Mouse (Mus musculus): ENCODE results near the gene Slc7a4. TPM values are rescaled to one million over a fixed set of nuclear protein-coding genes. Genes with fewer than 3 reads are reported as not detected.

Gene Slc7a4
- polyA plus RNA-seq, 1 experiment from 2014 or later = 42.0 TPM

DNA sequence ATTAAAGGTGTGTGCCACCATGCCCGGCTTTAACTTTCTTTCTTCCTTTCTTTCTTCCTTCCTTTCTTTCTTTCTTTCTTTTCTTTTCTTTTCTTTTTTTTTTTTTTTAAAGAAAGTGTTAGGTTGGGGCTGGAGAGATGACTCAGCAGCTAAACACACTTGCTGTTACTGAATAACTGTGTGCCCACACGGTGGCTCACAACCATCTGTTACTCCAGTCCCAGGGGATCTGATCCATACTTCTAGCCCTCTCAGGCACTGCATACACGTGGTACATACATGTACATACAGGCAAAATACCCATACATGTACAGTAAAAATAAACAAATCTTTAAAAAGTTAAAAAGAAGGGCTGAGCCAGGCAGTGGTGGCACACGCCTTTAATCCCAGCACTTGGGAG lies 28.4 kb upstream of the Slc7a4 start:
- ATAC-seq (ENCODE audit: low FRiP score) (no peak), DNase-seq (ENCODE audit: low spot score) (no peak)
- Histone ChIP-seq H3K4me1 (replicated peaks; ENCODE audit: control insufficient read depth, insufficient read depth, low read length) (no peaks in the 10 kb centered on the region), H3K4me2 (replicated peaks) (no peak overlapping the region), H3K36me3 (replicated peaks; ENCODE audit: control insufficient read depth, insufficient read depth) (no peaks in the 10 kb centered on the region), H3K4me3 (replicated peaks; ENCODE audit: low read length) (no peak overlapping the region), H3K27me3 (ENCODE audit: control insufficient read depth, insufficient read depth, low read length) (no peaks in the 10 kb centered on the region), H3K27ac (no peak overlapping the region), H3K9me3 (ENCODE audit: control insufficient read depth, low read length) (no peaks in the 10 kb centered on the region), H3K9ac (no peak overlapping the region)
- WGBS = 65% methylated on average over 4 of the region's 4 CpGs

DNA sequence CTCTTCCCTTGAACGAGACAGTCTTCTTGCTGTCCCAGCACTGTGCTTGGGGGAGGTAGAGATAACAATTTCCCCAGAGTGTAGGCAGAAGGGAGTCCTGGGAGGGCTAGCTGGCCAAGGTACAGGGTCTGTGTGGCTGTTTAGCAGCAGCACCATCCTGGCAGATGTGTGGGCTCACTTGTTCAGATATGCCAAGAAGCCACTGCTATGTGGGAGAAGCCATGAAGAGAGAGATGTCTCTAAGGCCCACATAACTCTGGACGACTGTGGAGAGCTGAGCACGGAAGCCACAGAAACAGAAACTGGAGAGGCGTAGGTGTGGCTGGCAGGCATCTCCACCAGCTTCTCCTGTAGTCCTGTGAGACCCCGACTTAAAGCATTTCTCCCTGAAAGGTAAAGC lies 22.7 kb upstream of the Slc7a4 start:
- WGBS = 84% methylated on average over 5 of the region's 5 CpGs

DNA sequence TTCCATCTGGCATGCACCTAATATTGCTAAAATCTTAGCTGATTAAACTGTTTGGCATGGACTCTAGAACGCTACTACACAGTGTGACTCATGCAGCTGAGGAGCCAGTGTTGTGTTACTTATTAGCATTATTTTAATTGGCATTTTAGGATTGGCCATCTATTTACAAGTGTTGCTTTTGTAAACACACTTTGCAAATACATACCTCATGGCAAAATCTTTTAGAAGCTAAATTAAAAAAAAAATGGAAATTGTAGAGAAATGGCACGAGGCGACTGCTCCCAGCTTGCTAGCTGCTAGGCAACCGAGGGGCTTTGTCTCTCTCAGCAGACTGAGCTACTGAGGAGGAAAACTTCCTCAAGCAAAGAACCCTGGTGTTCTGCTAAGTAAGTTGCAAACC lies 21.9 kb upstream of the Slc7a4 start:
- no peak overlapping the region for H3K9ac ChIP-seq
- H3K9me3 ChIP-seq (ENCODE audit: control insufficient read depth, low read length) = no peaks in the 10 kb centered on the region
- no peaks in the 10 kb centered on the region for H3K27me3 ChIP-seq (ENCODE audit: control insufficient read depth, insufficient read depth, low read length)
- H3K4me1 ChIP-seq (replicated peaks; ENCODE audit: control insufficient read depth, insufficient read depth, low read length) = no peaks in the 10 kb centered on the region
- DNase-seq (ENCODE audit: low spot score) (no peak), ATAC-seq (ENCODE audit: low FRiP score) (no peak)
- H3K4me2 ChIP-seq (replicated peaks) = no peak overlapping the region
- H3K36me3 ChIP-seq (replicated peaks; ENCODE audit: control insufficient read depth, insufficient read depth) = no peaks in the 10 kb centered on the region
- H3K4me3 ChIP-seq (replicated peaks; ENCODE audit: low read length) = no peak overlapping the region
- no peak overlapping the region for H3K27ac ChIP-seq
- WGBS = 47% methylated on average over 4 of the region's 4 CpGs

More for the DNA sequence above, 22.7 kb upstream of the Slc7a4 start:
- Histone ChIP-seq H3K27ac (no peak overlapping the region), H3K9me3 (ENCODE audit: control insufficient read depth, low read length) (no peaks in the 10 kb centered on the region), H3K4me1 (replicated peaks; ENCODE audit: control insufficient read depth, insufficient read depth, low read length) (no peaks in the 10 kb centered on the region), H3K9ac (no peak overlapping the region), H3K27me3 (ENCODE audit: control insufficient read depth, insufficient read depth, low read length) (no peaks in the 10 kb centered on the region), H3K4me2 (replicated peaks) (no peak overlapping the region), H3K36me3 (replicated peaks; ENCODE audit: control insufficient read depth, insufficient read depth) (no peaks in the 10 kb centered on the region), H3K4me3 (replicated peaks; ENCODE audit: low read length) (no peak overlapping the region)
- no peak for DNase-seq (ENCODE audit: low spot score)
- ATAC-seq (ENCODE audit: low FRiP score) = no peak

DNA sequence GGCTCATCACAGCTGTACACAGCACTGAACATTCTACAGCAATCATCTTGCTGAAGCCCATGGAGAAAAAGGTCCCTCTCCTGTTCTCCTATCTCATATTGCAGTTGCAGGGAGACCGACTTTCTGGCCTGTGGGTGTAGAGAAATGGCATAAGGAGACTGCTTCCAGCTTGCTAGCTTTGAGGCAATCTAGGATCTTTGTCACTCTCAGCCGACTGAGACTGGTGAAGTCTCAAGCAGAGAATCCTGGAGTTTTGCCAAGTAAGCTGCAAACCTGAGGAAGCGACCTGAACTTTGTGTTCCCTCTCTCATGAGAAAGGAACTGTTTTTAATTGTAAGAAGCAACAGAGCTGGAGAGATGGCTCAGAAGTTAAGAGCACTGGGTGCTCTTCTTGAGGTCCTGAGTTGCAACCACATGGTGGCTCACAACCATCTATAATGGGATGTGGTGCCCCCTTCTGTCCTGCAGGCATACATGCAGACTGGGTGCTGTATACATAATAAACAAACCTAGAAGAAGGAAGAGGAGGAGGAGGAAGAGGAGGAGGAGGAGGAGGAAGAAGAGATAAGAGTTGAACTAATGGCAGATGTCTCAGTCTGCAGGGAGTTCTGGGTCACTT lies 18.0 kb upstream of the Slc7a4 start:
- 72% methylated on average over 3 of the region's 3 CpGs for WGBS
- Histone ChIP-seq H3K4me2 (replicated peaks) (no peak overlapping the region), H3K9me3 (ENCODE audit: control insufficient read depth, low read length) (no peaks in the 10 kb centered on the region), H3K27me3 (ENCODE audit: control insufficient read depth, insufficient read depth, low read length) (no peaks in the 10 kb centered on the region), H3K9ac (no peak overlapping the region), H3K36me3 (replicated peaks; ENCODE audit: control insufficient read depth, insufficient read depth) (no peaks in the 10 kb centered on the region), H3K4me3 (replicated peaks; ENCODE audit: low read length) (no peak overlapping the region), H3K4me1 (replicated peaks; ENCODE audit: control insufficient read depth, insufficient read depth, low read length) (no peaks in the 10 kb centered on the region), H3K27ac (no peak overlapping the region)
- DNase-seq (ENCODE audit: low spot score) (no peak), ATAC-seq (ENCODE audit: low FRiP score) (no peak)

DNA sequence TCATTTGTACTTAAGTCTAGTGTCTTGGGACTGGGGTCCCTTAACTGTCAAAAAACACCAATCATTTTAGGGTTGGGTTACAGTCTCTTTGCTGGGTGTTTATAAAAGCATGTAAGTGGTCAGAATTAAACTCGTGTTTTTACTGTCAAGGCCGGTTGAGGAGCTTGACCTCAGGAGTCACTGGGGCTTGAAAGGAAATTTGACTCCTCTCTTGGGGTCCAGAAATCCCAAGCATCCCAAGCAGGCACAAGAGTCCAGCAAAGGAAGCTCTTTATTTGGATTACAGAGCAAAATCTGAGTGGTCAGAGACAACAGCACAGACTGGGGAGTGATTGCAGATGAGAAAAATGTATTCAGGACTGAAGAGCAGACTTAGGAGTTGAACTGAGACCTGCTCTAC lies 7.7 kb upstream of the Slc7a4 start:
- H3K27me3 ChIP-seq (ENCODE audit: control insufficient read depth, insufficient read depth, low read length) = no peaks in the 10 kb centered on the region
- no peak overlapping the region for H3K4me2 ChIP-seq (replicated peaks)
- DNase-seq (ENCODE audit: low spot score) (no peak), ATAC-seq (ENCODE audit: low FRiP score) (no peak)
- no peak overlapping the region for H3K4me3 ChIP-seq (replicated peaks; ENCODE audit: low read length)
- H3K9me3 ChIP-seq (ENCODE audit: control insufficient read depth, low read length) = no peaks in the 10 kb centered on the region
- no peaks in the 10 kb centered on the region for H3K36me3 ChIP-seq (replicated peaks; ENCODE audit: control insufficient read depth, insufficient read depth)
- 59% methylated on average over 2 of the region's 2 CpGs for WGBS
- no peaks in the 10 kb centered on the region for H3K4me1 ChIP-seq (replicated peaks; ENCODE audit: control insufficient read depth, insufficient read depth, low read length)
- H3K27ac ChIP-seq = no peak overlapping the region
- no peak overlapping the region for H3K9ac ChIP-seq

DNA sequence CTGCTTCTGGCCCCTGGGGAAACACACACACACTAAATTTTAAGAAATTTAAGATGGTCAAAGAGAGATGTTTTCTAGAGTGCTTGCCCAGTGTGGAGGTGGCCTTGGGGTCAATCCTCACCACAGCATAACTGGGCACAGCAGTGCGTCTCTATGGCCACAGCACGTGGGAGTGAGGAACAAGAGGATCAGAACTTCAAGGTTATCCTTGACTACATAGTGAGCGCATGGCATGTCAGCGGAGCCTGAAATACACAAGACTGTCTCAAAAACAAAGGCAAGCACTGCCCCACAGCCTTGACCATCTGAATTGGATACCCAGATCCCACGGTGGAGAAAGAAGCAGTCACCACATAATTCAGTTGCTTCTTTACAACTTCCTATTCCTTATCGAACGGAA lies 1.5 kb upstream of the Slc7a4 start:
- Histone ChIP-seq H3K4me3 (replicated peaks; ENCODE audit: low read length) (no peak overlapping the region), H3K27ac (no peak overlapping the region), H3K9ac (no peak overlapping the region), H3K4me2 (replicated peaks) (no peak overlapping the region), H3K4me1 (replicated peaks; ENCODE audit: control insufficient read depth, insufficient read depth, low read length) (no peaks in the 10 kb centered on the region), H3K27me3 (ENCODE audit: control insufficient read depth, insufficient read depth, low read length) (no peaks in the 10 kb centered on the region), H3K36me3 (replicated peaks; ENCODE audit: control insufficient read depth, insufficient read depth) (no peaks in the 10 kb centered on the region), H3K9me3 (ENCODE audit: control insufficient read depth, low read length) (no peaks in the 10 kb centered on the region)
- 90% methylated on average over 7 of the region's 7 CpGs for WGBS
- DNase-seq (ENCODE audit: low spot score) = peak; percentile 6
- ATAC-seq (ENCODE audit: low FRiP score) = no peak

DNA sequence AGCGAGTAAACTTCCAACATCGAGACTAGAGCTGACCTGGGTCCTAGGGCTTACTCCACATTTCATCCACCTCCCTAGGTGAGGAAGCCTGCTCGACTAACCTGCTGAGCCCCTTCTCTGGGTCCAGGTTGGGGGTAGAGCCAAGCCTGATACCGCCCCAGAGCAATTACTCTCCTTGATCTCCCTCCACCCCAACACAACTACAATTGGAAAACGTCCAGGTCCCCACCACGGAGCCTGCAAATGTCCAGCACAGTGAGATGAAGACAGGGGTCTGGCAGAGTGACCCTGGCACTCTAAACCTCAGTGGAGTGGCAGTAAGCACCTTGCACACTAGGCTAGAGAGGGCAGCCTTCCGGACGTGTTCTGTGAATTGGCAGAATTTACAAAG lies 6.2 kb downstream of the Slc7a4 start:
- Histone ChIP-seq H3K4me2 (replicated peaks) (peak overlapping the region; percentile 79), H3K9me3 (ENCODE audit: control insufficient read depth, low read length) (no peaks in the 10 kb centered on the region), H3K4me3 (replicated peaks; ENCODE audit: low read length) (peak overlapping the region; percentile 54), H3K36me3 (replicated peaks; ENCODE audit: control insufficient read depth, insufficient read depth) (0 out of 2 replicates have a peak, but pooled peaks cover 6% of the 10 kb centered on the region), H3K4me1 (replicated peaks; ENCODE audit: control insufficient read depth, insufficient read depth, low read length) (peaks cover 7% of the 10 kb centered on the region; the same call in 1 of the 2 replicates), H3K27me3 (ENCODE audit: control insufficient read depth, insufficient read depth, low read length) (peaks cover 17% of the 10 kb centered on the region), H3K27ac (no peak overlapping the region), H3K9ac (peak overlapping the region; percentile 78)
- WGBS = 15% methylated on average over 8 of the region's 8 CpGs
- ATAC-seq (ENCODE audit: low FRiP score) = no peak; the same call in 1 of the 2 replicates
- DNase-seq (ENCODE audit: low spot score) = no peak

DNA sequence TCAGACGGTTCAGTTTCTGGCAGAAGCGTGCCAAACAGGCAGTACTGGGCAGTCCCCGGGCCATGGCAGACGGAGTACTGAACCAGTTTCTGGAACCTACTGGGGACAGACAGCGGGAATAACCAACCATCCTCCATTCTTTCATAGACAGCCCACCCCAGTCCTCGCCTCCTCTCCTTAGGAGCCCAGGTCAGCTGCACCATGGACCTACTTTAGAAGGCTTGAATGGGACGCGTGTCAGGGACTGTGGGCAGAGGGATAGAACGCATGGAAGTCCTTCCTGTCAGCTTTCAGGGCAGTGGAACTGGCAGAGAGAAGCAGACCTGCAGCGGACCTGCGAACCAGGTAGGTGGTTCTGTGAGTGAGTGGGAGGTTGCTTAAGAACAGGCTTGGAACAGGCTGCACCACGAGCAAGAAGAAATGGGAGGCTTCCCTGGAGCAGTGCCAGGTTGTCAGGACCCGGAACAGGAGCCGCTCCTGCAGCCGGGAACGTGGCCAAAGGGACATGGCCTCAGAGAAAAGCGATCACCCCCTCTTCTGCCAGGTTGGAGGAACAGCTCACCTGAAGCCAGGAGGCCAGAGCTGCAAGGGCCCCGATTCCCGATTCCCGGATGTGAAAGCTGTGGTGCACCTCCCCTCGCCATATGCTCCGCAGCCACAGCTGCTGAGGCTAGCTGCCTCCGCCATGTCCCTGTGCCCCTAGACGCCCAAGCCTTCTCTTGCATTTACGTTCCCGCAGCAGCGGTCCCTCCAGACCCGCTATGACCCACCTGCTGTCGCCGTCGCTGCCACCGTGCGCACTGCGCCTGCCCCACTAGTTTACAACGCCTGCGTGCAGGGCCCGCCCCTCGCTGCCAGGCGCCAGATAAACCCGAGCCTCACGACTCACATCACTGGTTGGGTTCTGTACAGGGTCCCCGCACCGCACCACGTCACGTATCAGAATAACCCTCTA lies 6.9 kb downstream of the Slc7a4 start:
- 0 out of 2 replicates have a peak, but pooled peaks cover 6% of the 10 kb centered on the region for H3K36me3 ChIP-seq (replicated peaks; ENCODE audit: control insufficient read depth, insufficient read depth)
- 13% methylated on average over 45 of the region's 45 CpGs for WGBS
- no peaks in the 10 kb centered on the region for H3K9me3 ChIP-seq (ENCODE audit: control insufficient read depth, low read length)
- peak overlapping the region; percentile 54 for H3K4me3 ChIP-seq (replicated peaks; ENCODE audit: low read length)
- H3K27me3 ChIP-seq (ENCODE audit: control insufficient read depth, insufficient read depth, low read length) = peaks cover 17% of the 10 kb centered on the region
- peak overlapping the region; percentile 66 for H3K27ac ChIP-seq
- peak overlapping the region; percentile 78 for H3K9ac ChIP-seq
- peak overlapping the region; percentile 79 for H3K4me2 ChIP-seq (replicated peaks)
- peak; percentile 63 for DNase-seq (ENCODE audit: low spot score)
- ATAC-seq (ENCODE audit: low FRiP score) = peak; percentile 86
- H3K4me1 ChIP-seq (replicated peaks; ENCODE audit: control insufficient read depth, insufficient read depth, low read length) = peaks cover 7% of the 10 kb centered on the region; the same call in 1 of the 2 replicates

DNA sequence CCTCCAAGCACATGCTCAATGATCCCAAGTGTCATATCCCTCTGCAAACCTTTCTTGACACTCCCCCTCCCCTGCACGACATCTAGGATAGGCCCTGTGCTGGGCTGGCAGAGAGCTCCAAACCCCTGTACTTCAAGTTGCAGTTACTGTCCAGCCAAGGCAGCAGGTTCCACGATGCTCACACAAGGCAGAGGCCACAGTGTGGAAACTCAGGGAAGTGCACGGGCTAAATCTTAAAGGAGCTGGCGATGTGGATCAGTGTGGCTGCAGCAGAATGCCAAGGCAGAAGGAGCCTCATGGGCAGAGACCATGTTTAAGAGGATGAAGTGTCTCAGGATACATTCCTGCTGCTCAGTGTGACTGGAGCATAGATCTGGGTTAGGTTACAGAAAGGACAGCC lies 16.8 kb downstream of the Slc7a4 start:
- Histone ChIP-seq H3K27me3 (ENCODE audit: control insufficient read depth, insufficient read depth, low read length) (0 out of 2 replicates have a peak, but pooled peaks cover 2% of the 10 kb centered on the region), H3K36me3 (replicated peaks; ENCODE audit: control insufficient read depth, insufficient read depth) (no peaks in the 10 kb centered on the region), H3K9me3 (ENCODE audit: control insufficient read depth, low read length) (no peaks in the 10 kb centered on the region), H3K4me3 (replicated peaks; ENCODE audit: low read length) (no peak overlapping the region), H3K4me1 (replicated peaks; ENCODE audit: control insufficient read depth, insufficient read depth, low read length) (peaks cover 6% of the 10 kb centered on the region; the same call in 1 of the 2 replicates), H3K4me2 (replicated peaks) (no peak overlapping the region), H3K27ac (no peak overlapping the region), H3K9ac (no peak overlapping the region)
- DNase-seq (ENCODE audit: low spot score) (no peak), ATAC-seq (ENCODE audit: low FRiP score) (no peak)
- WGBS = 28% methylated on average over 4 of the region's 4 CpGs

Data from hindbrain, embryonic 14.5 days (tissue).